Mouse (Mus musculus): ENCODE data around the gene Dtnbp1. TPM values are rescaled to one million over a fixed set of nuclear protein-coding genes. Genes with fewer than 3 reads are reported as not detected.

Gene Dtnbp1
- polyA plus RNA-seq, 1 experiment from 2014 or later = 141 TPM

GRCm38 (mm10) chr13:44996339-44996738, 5.6 kb downstream of the Dtnbp1 start:
- no peaks in the 10 kb centered on the region for H3K36me3 ChIP-seq (replicated peaks)
- no peak overlapping the region for H3K27ac ChIP-seq
- no peak for ATAC-seq (replicated peaks)
- H3K4me3 ChIP-seq = no peak overlapping the region
- no peak overlapping the region for H3K4me2 ChIP-seq
- WGBS = 96% methylated on average over 5 of the region's 5 CpGs
- no peaks in the 10 kb centered on the region for H3K9me3 ChIP-seq
- peaks cover 16% of the 10 kb centered on the region for H3K4me1 ChIP-seq
- H3K9ac ChIP-seq = no peak overlapping the region
- H3K27me3 ChIP-seq (replicated peaks) = no peaks in the 10 kb centered on the region

GRCm38 (mm10) chr13:44992550-44993205, 9.3 kb downstream of the Dtnbp1 start:
- ATAC-seq (replicated peaks) = no peak

GRCm38 (mm10) chr13:44991936-44992335, 10.0 kb downstream of the Dtnbp1 start:
- H3K9ac ChIP-seq = no peak overlapping the region

More at GRCm38 (mm10) chr13:44992550-44993205, 9.3 kb downstream of the Dtnbp1 start:
- Histone ChIP-seq H3K9me3 (no peaks in the 10 kb centered on the region), H3K4me3 (no peak overlapping the region), H3K27ac (no peak overlapping the region), H3K4me1 (no peaks in the 10 kb centered on the region), H3K27me3 (replicated peaks) (no peaks in the 10 kb centered on the region), H3K4me2 (no peak overlapping the region), H3K9ac (no peak overlapping the region), H3K36me3 (replicated peaks) (0 out of 2 replicates have a peak, but pooled peaks cover 4% of the 10 kb centered on the region)
- 89% methylated on average over 10 of the region's 10 CpGs for WGBS

GRCm38 (mm10) chr13:44990073-44990682, 11.8 kb downstream of the Dtnbp1 start:
- Histone ChIP-seq H3K27ac (no peak overlapping the region), H3K36me3 (replicated peaks) (0 out of 2 replicates have a peak, but pooled peaks cover 4% of the 10 kb centered on the region), H3K9ac (no peak overlapping the region), H3K4me2 (no peak overlapping the region), H3K27me3 (replicated peaks) (no peaks in the 10 kb centered on the region), H3K9me3 (no peaks in the 10 kb centered on the region), H3K4me3 (no peak overlapping the region), H3K4me1 (no peaks in the 10 kb centered on the region)
- WGBS = 95% methylated on average over 7 of the region's 7 CpGs
- no peak for ATAC-seq (replicated peaks)

More at GRCm38 (mm10) chr13:44991936-44992335, 10.0 kb downstream of the Dtnbp1 start:
- 57% methylated on average over 4 of the region's 4 CpGs for WGBS
- no peak overlapping the region for H3K27ac ChIP-seq
- H3K9me3 ChIP-seq = no peaks in the 10 kb centered on the region
- 0 out of 2 replicates have a peak, but pooled peaks cover 4% of the 10 kb centered on the region for H3K36me3 ChIP-seq (replicated peaks)
- no peaks in the 10 kb centered on the region for H3K4me1 ChIP-seq
- H3K27me3 ChIP-seq (replicated peaks) = no peaks in the 10 kb centered on the region
- no peak for ATAC-seq (replicated peaks)
- H3K4me2 ChIP-seq = no peak overlapping the region
- no peak overlapping the region for H3K4me3 ChIP-seq

GRCm38 (mm10) chr13:44986352-44986751, 15.6 kb downstream of the Dtnbp1 start:
- no peak overlapping the region for H3K9ac ChIP-seq
- H3K27ac ChIP-seq = no peak overlapping the region
- H3K4me3 ChIP-seq = no peak overlapping the region
- H3K36me3 ChIP-seq (replicated peaks) = 0 out of 2 replicates have a peak, but pooled peaks cover 4% of the 10 kb centered on the region
- no peak for ATAC-seq (replicated peaks)
- H3K4me2 ChIP-seq = no peak overlapping the region
- H3K4me1 ChIP-seq = no peaks in the 10 kb centered on the region
- WGBS = 79% methylated on average over 2 of the region's 2 CpGs
- no peaks in the 10 kb centered on the region for H3K27me3 ChIP-seq (replicated peaks)
- H3K9me3 ChIP-seq = no peaks in the 10 kb centered on the region

GRCm38 (mm10) chr13:44985321-44985720, 16.6 kb downstream of the Dtnbp1 start:
- Histone ChIP-seq H3K4me3 (no peak overlapping the region), H3K36me3 (replicated peaks) (no peaks in the 10 kb centered on the region), H3K9ac (no peak overlapping the region), H3K27ac (no peak overlapping the region), H3K27me3 (replicated peaks) (no peaks in the 10 kb centered on the region), H3K4me2 (no peak overlapping the region), H3K9me3 (no peaks in the 10 kb centered on the region), H3K4me1 (no peaks in the 10 kb centered on the region)
- no peak for ATAC-seq (replicated peaks)
- 79% methylated on average over 2 of the region's 2 CpGs for WGBS

GRCm38 (mm10) chr13:44983635-44984401, 18.1 kb downstream of the Dtnbp1 start:
- H3K27ac ChIP-seq = no peak overlapping the region
- WGBS = 90% methylated on average over 5 of the region's 5 CpGs
- no peak overlapping the region for H3K4me2 ChIP-seq
- H3K4me3 ChIP-seq = no peak overlapping the region
- H3K36me3 ChIP-seq (replicated peaks) = no peaks in the 10 kb centered on the region
- no peaks in the 10 kb centered on the region for H3K27me3 ChIP-seq (replicated peaks)
- no peak overlapping the region for H3K9ac ChIP-seq
- no peaks in the 10 kb centered on the region for H3K4me1 ChIP-seq
- no peaks in the 10 kb centered on the region for H3K9me3 ChIP-seq
- no peak for ATAC-seq (replicated peaks)

GRCm38 (mm10) chr13:44982799-44983198, 19.1 kb downstream of the Dtnbp1 start:
- H3K9me3 ChIP-seq = no peaks in the 10 kb centered on the region
- WGBS = 80% methylated on average over 7 of the region's 7 CpGs
- H3K27ac ChIP-seq = no peak overlapping the region
- no peaks in the 10 kb centered on the region for H3K4me1 ChIP-seq
- H3K36me3 ChIP-seq (replicated peaks) = no peaks in the 10 kb centered on the region
- H3K9ac ChIP-seq = no peak overlapping the region
- H3K27me3 ChIP-seq (replicated peaks) = no peaks in the 10 kb centered on the region
- no peak overlapping the region for H3K4me2 ChIP-seq
- no peak overlapping the region for H3K4me3 ChIP-seq
- ATAC-seq (replicated peaks) = no peak

GRCm38 (mm10) chr13:44979433-44979832, 22.5 kb downstream of the Dtnbp1 start:
- ATAC-seq (replicated peaks) = no peak
- WGBS = 89% methylated on average over 7 of the region's 7 CpGs
- no peaks in the 10 kb centered on the region for H3K9me3 ChIP-seq

GRCm38 (mm10) chr13:44977483-44978141, 24.3 kb downstream of the Dtnbp1 start:
- Histone ChIP-seq H3K9ac (no peak overlapping the region), H3K27ac (peak overlapping the region; percentile 2; the same call in 1 of the 2 replicates), H3K36me3 (replicated peaks) (no peaks in the 10 kb centered on the region), H3K4me1 (peaks cover 9% of the 10 kb centered on the region), H3K9me3 (no peaks in the 10 kb centered on the region), H3K4me2 (no peak overlapping the region), H3K27me3 (replicated peaks) (no peaks in the 10 kb centered on the region), H3K4me3 (no peak overlapping the region)
- ATAC-seq (replicated peaks) = peak; percentile 6; the same call in 1 of the 2 replicates
- 55% methylated on average over 2 of the region's 2 CpGs for WGBS

More at GRCm38 (mm10) chr13:44979433-44979832, 22.5 kb downstream of the Dtnbp1 start:
- Histone ChIP-seq H3K9ac (no peak overlapping the region), H3K27me3 (replicated peaks) (no peaks in the 10 kb centered on the region), H3K4me1 (peaks cover 9% of the 10 kb centered on the region), H3K4me2 (no peak overlapping the region), H3K27ac (no peak overlapping the region), H3K36me3 (replicated peaks) (no peaks in the 10 kb centered on the region), H3K4me3 (no peak overlapping the region)

- H3K27me3 ChIP-seq (replicated peaks) = no peaks in the 10 kb centered on the region
- peak; percentile 71 for ATAC-seq (replicated peaks)
- no peaks in the 10 kb centered on the region for H3K9me3 ChIP-seq
- no peak overlapping the region for H3K9ac ChIP-seq
- H3K4me2 ChIP-seq = no peak overlapping the region
- whole genome bisulfite sequencing = 15% methylated on average over 2 of the region's 2 CpGs
- no peaks in the 10 kb centered on the region for H3K36me3 ChIP-seq (replicated peaks)
- H3K4me3 ChIP-seq = no peak overlapping the region
- peaks cover 9% of the 10 kb centered on the region for H3K4me1 ChIP-seq
- peak overlapping the region; percentile 2 for H3K27ac ChIP-seq
Measured at GRCm38 (mm10) chr13:44977059-44977458, 24.9 kb downstream of the Dtnbp1 start.
